Mouse (Mus musculus) ES-E14 (cell line): Measurements from ENCODE around the gene Nr2f2. TPM values are rescaled to one million over a fixed set of nuclear protein-coding genes. Genes with fewer than 3 reads are reported as not detected.

ENCODE experiments used
- DNase-seq: peaks from one replicate; pipeline ENCODE4 v3.0.0-alpha.2; 2013; ENCODE audit warnings: low read depth, low spot score
- H3K27ac ChIP-seq: 2 replicates; pipeline ENCODE4 v1.5.1; 2012; ENCODE audit warnings: low read depth, mild to moderate bottlenecking, low read length, moderate library complexity, mixed read lengths; ENCODE audit not compliant: poor library complexity, insufficient read depth, severe bottlenecking
- H3K36me3 ChIP-seq: 2 replicates; pipeline ENCODE4 v1.6.1; 2012; ENCODE audit warnings: mild to moderate bottlenecking, low read length, moderate library complexity, mixed read lengths; ENCODE audit not compliant: control insufficient read depth, poor library complexity, insufficient read depth, severe bottlenecking
- H3K4me1 ChIP-seq, 2 experiments: fragments of 150-350 bp in 1 of 2; sonication (generic) in 1 of 2; 2 replicates each; pipeline ENCODE4 v1.6.1; 2012; ENCODE audit warnings: low read length in 2 of 2, mild to moderate bottlenecking in 1 of 2, mixed read lengths in 1 of 2; ENCODE audit not compliant: control insufficient read depth in 2 of 2, insufficient read depth in 2 of 2, poor library complexity in 1 of 2
- H3K4me3 ChIP-seq, 2 experiments: fragments of 150-350 bp in 1 of 2; sonication (generic) in 1 of 2; 2 replicates each; pipeline ENCODE4 v1.5.1; 2012; ENCODE audit warnings: low read length in 2 of 2, low read depth in 1 of 2, mild to moderate bottlenecking in 1 of 2, mixed read lengths in 1 of 2; ENCODE audit not compliant: insufficient read depth in 1 of 2, poor library complexity in 1 of 2, severe bottlenecking in 1 of 2
- H3K9ac ChIP-seq: 2 replicates; pipeline ENCODE4 v1.6.1; 2012; ENCODE audit warnings: low read depth, mild to moderate bottlenecking, low read length, mixed read lengths; ENCODE audit not compliant: poor library complexity, insufficient read depth, severe bottlenecking
- H3K9me3 ChIP-seq: fragments of 150-350 bp; sonication (generic); 2 replicates; pipeline ENCODE4 v1.6.1; 2012; ENCODE audit warnings: low read depth, mild to moderate bottlenecking, low read length; ENCODE audit not compliant: control insufficient read depth, insufficient read depth
- CHD2 ChIP-seq: IDR thresholded peaks from 2 replicates; pipeline ENCODE4 v1.6.1; 2014; ENCODE audit warnings: mild to moderate bottlenecking, low read depth, low read length, inconsistent platforms
- HCFC1 ChIP-seq: IDR thresholded peaks from 2 replicates; pipeline ENCODE4 v1.6.1; 2012; ENCODE audit warnings: low read length, inconsistent platforms, borderline replicate concordance; ENCODE audit not compliant: insufficient read depth
- MAFK ChIP-seq: IDR thresholded peaks from 2 replicates; pipeline ENCODE4 v1.6.1; 2014; ENCODE audit warnings: mild to moderate bottlenecking, low read depth, low read length, inconsistent platforms; ENCODE audit not compliant: insufficient read depth
- ZC3H11A ChIP-seq: IDR thresholded peaks from 2 replicates; pipeline ENCODE4 v1.6.1; 2012; ENCODE audit warnings: low read depth, mild to moderate bottlenecking, inconsistent platforms, low read length, borderline replicate concordance
- ZNF384 ChIP-seq: IDR thresholded peaks from 2 replicates; pipeline ENCODE4 v1.6.1; 2012; ENCODE audit warnings: low read depth, low read length, inconsistent platforms
- in situ Hi-C, 2 experiments: fragments of 600-800 bp; cut with MboI; formaldehyde crosslinking; loops; one replicate each; pipeline ENCODE4 v1.15.1; 2025; ENCODE audit warnings: low sequenced_read_pairs in 2 of 2, inconsistent platforms in 1 of 2; ENCODE audit not compliant: unreplicated experiment in 2 of 2
- total RNA-seq: library from RNA; depleted of rRNA; stranded (reverse); fragments of 300-350 nt; gene quantifications from 2 replicates; pipeline ENCODE4 v1.2.3, GENCODE M21; 2012

Gene Nr2f2
- total RNA-seq, 1 experiment = 1.3 TPM

GRCm38 (mm10) chr7:70368268-70368655 lies 1.7 kb upstream of the Nr2f2 start:
- Histone ChIP-seq H3K4me3 (no peak overlapping the region), H3K36me3 (no peaks in the 10 kb centered on the region), H3K9me3 (no peaks in the 10 kb centered on the region), H3K27ac (no peak overlapping the region), H3K9ac (no peak overlapping the region), H3K4me1 (0 out of 4 replicates have a peak, but pooled peaks cover 0 to 2% of the 10 kb centered on the region in 2 experiments)
- in situ Hi-C loops = loop anchor here (5.0 kb wide), 1 partner anchor 36 kb away; no protein-coding TSS in a partner anchor
- DNase-seq = no peak
- TF ChIP-seq ZC3H11A = no peak
- no peak for TF ChIP-seq CHD2
- no peak for TF ChIP-seq ZNF384
- TF ChIP-seq HCFC1 = no peak

GRCm38 (mm10) chr7:70367591-70368267 lies 1.2 kb upstream of the Nr2f2 start:
- H3K4me1 ChIP-seq = 0 out of 4 replicates have a peak, but pooled peaks cover 0 to 2% of the 10 kb centered on the region in 2 experiments
- no peak overlapping the region for H3K27ac ChIP-seq
- H3K9ac ChIP-seq = no peak overlapping the region
- in situ Hi-C loops = loop anchor here (5.0 kb wide), 1 partner anchor 35 kb away; no protein-coding TSS in a partner anchor
- no peak overlapping the region for H3K4me3 ChIP-seq
- TF ChIP-seq ZNF384 (no peak), CHD2 (no peak), HCFC1 (no peak), ZC3H11A (no peak), MAFK (no peak)
- H3K9me3 ChIP-seq = no peaks in the 10 kb centered on the region
- DNase-seq = no peak
- H3K36me3 ChIP-seq = no peaks in the 10 kb centered on the region

- no peak for TF ChIP-seq ZNF384
- TF ChIP-seq ZC3H11A = no peak
- no peak for TF ChIP-seq CHD2
- TF ChIP-seq HCFC1 = no peak
- no peak for TF ChIP-seq MAFK
- in situ Hi-C loops = loop anchor here (5.0 kb wide), 1 partner anchor 34 kb away; no protein-coding TSS in a partner anchor
- H3K4me3 ChIP-seq = no peak overlapping the region
Observed at GRCm38 (mm10) chr7:70366808-70367095, 217 bp upstream of the Nr2f2 start.

GRCm38 (mm10) chr7:70365401-70365811 lies 1.1 kb downstream of the Nr2f2 start:
- no peak for DNase-seq
- Histone ChIP-seq H3K36me3 (no peaks in the 10 kb centered on the region), H3K4me3 (no peak overlapping the region; a peak in 1 of 4 replicates), H3K27ac (no peak overlapping the region), H3K9me3 (no peaks in the 10 kb centered on the region), H3K4me1 (0 out of 4 replicates have a peak, but pooled peaks cover 0 to under 1% of the 10 kb centered on the region in 2 experiments), H3K9ac (no peak overlapping the region)
- in situ Hi-C loops = loop anchor here (5.0 kb wide), 1 partner anchor 33 kb away; no protein-coding TSS in a partner anchor
- TF ChIP-seq CHD2 (no peak), ZNF384 (no peak), ZC3H11A (no peak), HCFC1 (no peak), MAFK (no peak)

More at GRCm38 (mm10) chr7:70366808-70367095, 217 bp upstream of the Nr2f2 start:
- H3K9me3 ChIP-seq = no peaks in the 10 kb centered on the region
- H3K4me1 ChIP-seq = 0 out of 4 replicates have a peak, but pooled peaks cover 0 to 2% of the 10 kb centered on the region in 2 experiments
- no peak overlapping the region for H3K27ac ChIP-seq
- DNase-seq = no peak
- no peak overlapping the region for H3K9ac ChIP-seq
- no peaks in the 10 kb centered on the region for H3K36me3 ChIP-seq
